Mouse (Mus musculus): ENCODE data around the gene Pnmal1. TPM values are rescaled to one million over a fixed set of nuclear protein-coding genes. Genes with fewer than 3 reads are reported as not detected.

Gene Pnmal1
- polyA plus RNA-seq, 1 experiment = 60.2 TPM

- no peak for TF ChIP-seq CTCF (IDR thresholded peaks at IDR 0.05; ENCODE audit: extremely low read depth, insufficient read depth, low read length)
- peaks cover 18% of the 10 kb centered on the region for H3K4me1 ChIP-seq (ENCODE audit: control insufficient read depth, insufficient read depth, low read length)
- H3K4me3 ChIP-seq (ENCODE audit: insufficient read depth, low read length) = no peak overlapping the region
- H3K27ac ChIP-seq (ENCODE audit: insufficient read depth, low read length) = peak overlapping the region; percentile 52
Observed at GRCm38 (mm10) chr7:16917447-16917846, 42.0 kb upstream of the Pnmal1 start.

DNA sequence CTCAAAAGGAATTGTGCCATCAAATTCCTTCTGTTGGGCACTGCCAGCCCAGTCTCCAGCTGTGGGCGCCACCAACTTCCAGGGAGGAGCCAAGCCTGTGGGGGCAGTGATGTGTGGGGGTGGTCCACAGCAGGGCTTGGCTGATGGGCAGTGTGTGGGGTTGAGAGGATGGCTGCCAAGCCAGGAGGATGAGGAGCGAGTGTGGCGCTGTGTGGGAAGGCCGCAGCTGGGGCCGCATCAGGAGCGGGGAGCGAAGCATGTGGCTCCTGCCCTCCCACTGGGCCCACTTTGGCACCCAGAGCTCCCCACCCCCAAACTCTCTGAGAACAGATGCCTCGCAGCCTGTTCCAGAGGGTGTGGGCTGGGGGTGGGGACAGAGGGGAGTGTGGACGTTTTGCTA, 41.5 kb upstream of the Pnmal1 start:
- Histone ChIP-seq H3K4me3 (ENCODE audit: insufficient read depth, low read length) (no peak overlapping the region), H3K4me1 (ENCODE audit: control insufficient read depth, insufficient read depth, low read length) (peaks cover 18% of the 10 kb centered on the region), H3K27ac (ENCODE audit: insufficient read depth, low read length) (peak overlapping the region; percentile 52)
- TF ChIP-seq POLR2A (IDR thresholded peaks at IDR 0.05; ENCODE audit: extremely low read depth, insufficient read depth, low read length) = 0 out of 2 replicates have a peak, but pooled peaks have one; percentile 2
- no peak for TF ChIP-seq CTCF (IDR thresholded peaks at IDR 0.05; ENCODE audit: extremely low read depth, insufficient read depth, low read length)

DNA sequence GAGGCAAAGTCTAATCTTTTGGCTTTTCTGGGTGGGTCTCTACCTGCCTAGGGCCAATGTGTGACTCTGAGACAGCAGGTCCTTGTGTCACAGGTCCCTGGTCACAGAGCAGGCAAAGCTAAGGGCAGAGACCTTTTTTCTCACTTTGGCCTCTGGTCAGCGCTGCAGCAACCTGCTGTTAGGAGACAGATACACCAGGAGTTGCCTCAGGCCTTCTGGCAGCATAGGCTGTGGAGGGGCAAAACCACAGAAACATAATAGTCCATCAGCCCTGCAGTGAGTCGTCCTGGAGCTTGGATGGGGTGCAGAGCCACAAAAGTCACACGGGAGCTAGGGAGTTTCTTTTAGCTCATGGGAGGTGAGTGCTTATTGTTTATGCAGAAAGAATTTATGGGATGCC, 40.8 kb upstream of the Pnmal1 start:
- Histone ChIP-seq H3K4me3 (ENCODE audit: insufficient read depth, low read length) (no peak overlapping the region), H3K27ac (ENCODE audit: insufficient read depth, low read length) (peak overlapping the region; percentile 20; the same call in 1 of the 2 replicates), H3K4me1 (ENCODE audit: control insufficient read depth, insufficient read depth, low read length) (peaks cover 18% of the 10 kb centered on the region)
- no peak for TF ChIP-seq CTCF (IDR thresholded peaks at IDR 0.05; ENCODE audit: extremely low read depth, insufficient read depth, low read length)
- TF ChIP-seq POLR2A (IDR thresholded peaks at IDR 0.05; ENCODE audit: extremely low read depth, insufficient read depth, low read length) = no peak

GRCm38 (mm10) chr7:16919395-16920149, 39.9 kb upstream of the Pnmal1 start:
- Histone ChIP-seq H3K4me1 (ENCODE audit: control insufficient read depth, insufficient read depth, low read length) (peaks cover 18% of the 10 kb centered on the region), H3K4me3 (ENCODE audit: insufficient read depth, low read length) (peak overlapping the region; percentile 73; the same call in 1 of the 2 replicates), H3K27ac (ENCODE audit: insufficient read depth, low read length) (no peak overlapping the region)
- TF ChIP-seq CTCF (IDR thresholded peaks at IDR 0.05; ENCODE audit: extremely low read depth, insufficient read depth, low read length) (no peak), POLR2A (IDR thresholded peaks at IDR 0.05; ENCODE audit: extremely low read depth, insufficient read depth, low read length) (no peak)

DNA sequence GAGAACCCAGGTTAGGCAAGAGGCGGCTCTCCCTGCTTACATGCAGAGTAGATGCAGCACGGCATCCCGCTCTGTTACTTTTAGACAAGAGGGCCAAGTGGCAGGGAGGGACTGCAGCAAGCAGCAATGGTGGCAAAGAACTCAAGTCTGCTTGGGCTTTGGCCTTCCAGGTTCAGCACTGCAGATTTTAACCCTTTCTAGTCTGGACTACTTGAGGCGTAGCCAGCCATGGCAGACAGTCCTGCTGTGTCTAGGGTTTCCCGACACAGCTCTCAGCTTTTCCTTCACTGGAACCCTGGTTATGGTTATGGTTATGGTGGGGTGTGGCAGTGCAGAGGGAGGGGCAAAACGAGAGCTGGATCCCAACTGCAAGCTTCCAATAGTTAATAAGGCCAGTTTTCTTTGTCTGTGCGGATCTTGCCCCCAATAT, 39.3 kb upstream of the Pnmal1 start:
- peaks cover 18% of the 10 kb centered on the region for H3K4me1 ChIP-seq (ENCODE audit: control insufficient read depth, insufficient read depth, low read length)
- TF ChIP-seq CTCF (IDR thresholded peaks at IDR 0.05; ENCODE audit: extremely low read depth, insufficient read depth, low read length) (no peak), POLR2A (IDR thresholded peaks at IDR 0.05; ENCODE audit: extremely low read depth, insufficient read depth, low read length) (no peak)
- H3K4me3 ChIP-seq (ENCODE audit: insufficient read depth, low read length) = peak overlapping the region; percentile 73
- no peak overlapping the region for H3K27ac ChIP-seq (ENCODE audit: insufficient read depth, low read length)

- Histone ChIP-seq H3K4me1 (ENCODE audit: control insufficient read depth, insufficient read depth, low read length) (peaks cover 18% of the 10 kb centered on the region), H3K4me3 (ENCODE audit: insufficient read depth, low read length) (peak overlapping the region; percentile 73), H3K27ac (ENCODE audit: insufficient read depth, low read length) (peak overlapping the region; percentile 71)
- TF ChIP-seq CTCF (IDR thresholded peaks at IDR 0.05; ENCODE audit: extremely low read depth, insufficient read depth, low read length) (no peak), POLR2A (IDR thresholded peaks at IDR 0.05; ENCODE audit: extremely low read depth, insufficient read depth, low read length) (0 out of 2 replicates have a peak, but pooled peaks have one; percentile 36)
Observed at GRCm38 (mm10) chr7:16920818-16921791, 38.4 kb upstream of the Pnmal1 start.

DNA sequence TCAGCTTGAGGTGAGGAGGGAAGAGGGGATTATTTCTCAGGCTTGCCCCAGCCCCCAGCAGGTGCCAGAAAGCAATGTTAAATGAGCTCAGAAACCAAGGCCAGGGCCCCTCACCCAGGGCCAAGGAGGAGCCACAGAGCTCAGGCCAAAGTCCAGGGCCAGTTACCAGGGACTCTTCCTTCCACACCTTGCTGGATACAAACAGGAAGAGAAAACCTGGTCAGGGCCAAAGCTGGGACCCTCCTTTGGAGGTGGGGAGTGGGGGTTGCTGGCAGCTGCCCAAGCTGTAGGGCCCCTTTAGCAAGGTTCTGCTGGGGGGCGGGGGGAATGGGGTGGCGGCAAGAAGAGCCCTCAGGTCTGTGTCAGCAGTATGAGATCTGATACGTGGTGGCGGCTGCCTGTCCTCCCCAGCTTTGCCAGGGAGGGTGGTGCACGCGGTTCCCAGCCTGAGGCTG, 37.6 kb upstream of the Pnmal1 start:
- Histone ChIP-seq H3K4me1 (ENCODE audit: control insufficient read depth, insufficient read depth, low read length) (peaks cover 17% of the 10 kb centered on the region), H3K27ac (ENCODE audit: insufficient read depth, low read length) (peak overlapping the region; percentile 71), H3K4me3 (ENCODE audit: insufficient read depth, low read length) (peak overlapping the region; percentile 73)
- TF ChIP-seq CTCF (IDR thresholded peaks at IDR 0.05; ENCODE audit: extremely low read depth, insufficient read depth, low read length) = no peak
- no peak for TF ChIP-seq POLR2A (IDR thresholded peaks at IDR 0.05; ENCODE audit: extremely low read depth, insufficient read depth, low read length)

- Histone ChIP-seq H3K4me3 (ENCODE audit: insufficient read depth, low read length) (peak overlapping the region; percentile 73), H3K27ac (ENCODE audit: insufficient read depth, low read length) (peak overlapping the region; percentile 93), H3K4me1 (ENCODE audit: control insufficient read depth, insufficient read depth, low read length) (peaks cover 16% of the 10 kb centered on the region)
- TF ChIP-seq POLR2A (IDR thresholded peaks at IDR 0.05; ENCODE audit: extremely low read depth, insufficient read depth, low read length) (peak; percentile 81), CTCF (IDR thresholded peaks at IDR 0.05; ENCODE audit: extremely low read depth, insufficient read depth, low read length) (no peak)
Observed at GRCm38 (mm10) chr7:16922360-16922973, 37.0 kb upstream of the Pnmal1 start.
